In the genomic region with DNA sequence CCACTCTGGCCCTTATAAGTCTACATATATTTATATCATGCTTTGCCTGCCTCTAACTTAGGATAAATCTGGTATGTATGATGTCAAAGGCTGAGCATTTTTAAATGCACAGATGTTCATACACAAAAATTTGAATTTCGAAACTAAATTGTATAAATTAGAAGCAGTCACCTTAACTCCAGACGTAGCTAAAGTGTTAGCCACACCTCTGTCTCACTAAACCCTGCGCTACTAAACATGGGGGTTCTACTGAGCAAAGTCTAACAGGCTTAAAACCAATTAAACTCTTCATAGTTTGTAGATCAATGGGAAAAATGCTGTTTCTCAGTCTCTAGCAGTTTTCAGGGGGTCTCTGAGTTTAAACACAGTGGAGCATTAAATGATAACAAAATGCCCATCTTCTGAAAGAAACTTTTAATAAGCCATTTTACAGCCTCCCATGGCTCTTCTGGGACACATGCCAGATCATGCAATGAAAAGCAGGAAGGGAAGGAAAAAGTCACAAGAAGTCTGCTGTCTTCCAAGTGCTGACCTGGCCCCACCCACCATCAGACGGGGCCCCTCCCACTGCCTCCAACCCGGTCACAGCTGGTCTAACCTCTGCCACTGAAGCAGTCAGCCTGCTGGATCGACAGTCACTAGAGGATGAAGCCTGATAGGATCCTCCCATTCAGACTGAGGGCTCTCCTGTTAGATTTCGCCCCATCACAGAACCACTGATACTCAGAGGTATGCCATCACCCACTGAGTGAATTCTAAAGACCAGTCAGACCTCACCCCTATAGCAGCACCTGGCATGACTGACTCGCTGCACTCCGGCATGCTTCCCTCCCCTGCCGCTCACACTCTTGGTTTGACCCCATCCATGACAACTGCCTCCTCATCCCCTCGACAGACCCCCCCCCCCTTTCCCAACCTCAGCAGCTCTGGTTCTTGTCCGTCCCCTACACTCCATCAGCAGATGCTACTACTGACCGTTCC, we compare ENCODE assay signal across 9 mouse cellular contexts. TPM values are rescaled to one million over a fixed set of nuclear protein-coding genes. Genes with fewer than 3 reads are reported as not detected.
DNase-seq lines count a peak whose midpoint lies in the region; ATAC-seq lines count a peak whose summit lies in the region.
"Had no signal": no experiment of that assay in that cellular context is flagged by ENCODE, and none has a peak within 500 bp of the region (broad histone marks: within the 10 kb centered on the region; RNA-seq: fewer than 3 reads in every experiment).

No protein-coding gene starts in this region.

- peak overlapping the region; percentile 41 for H3K4me2 ChIP-seq in heart, embryonic 11.5 days

- intact Hi-C loops in gastrocnemius, postnatal 14 days (cut with DNase I; ENCODE audit: low total_unique reads) = no loop called here

- peak overlapping the region; percentile 54; the same call in 1 of the 2 replicates for H3K27ac ChIP-seq in heart, embryonic 11.5 days (ENCODE audit: low read depth, low read length)

- H3K4me3 ChIP-seq in heart, embryonic 11.5 days (ENCODE audit: low read depth, low read length) = no peak overlapping the region

- no peaks in the 10 kb centered on the region for H3K27me3 ChIP-seq in heart, embryonic 11.5 days (ENCODE audit: control insufficient read depth, insufficient read depth, low read length)

- H3K9ac ChIP-seq in heart, embryonic 11.5 days (ENCODE audit: low read depth, low read length) = no peak overlapping the region

- H3K36me3 ChIP-seq in heart, embryonic 11.5 days (ENCODE audit: control insufficient read depth, insufficient read depth, low read length) = no peaks in the 10 kb centered on the region; the same call in 1 of the 2 replicates

- ATAC-seq in heart, embryonic 11.5 days (replicated peaks; ENCODE audit: insufficient number of reproducible peaks, low FRiP score, low TSS enrichment) = peak; percentile 66; the same call in 1 of the 2 replicates
- ATAC-seq: activated CD4-positive, CD25-positive, alpha-beta regulatory T cell, adult 4 months had no signal

- WGBS in heart, embryonic 11.5 days (ENCODE audit: insufficient replicate concordance) = 72% methylated on average over 13 of the region's 13 CpGs

- DNase-seq in spleen, adult 12 weeks (ENCODE audit: low spot score) = peak; percentile 26
- DNase-seq in spleen, adult 18-20 months = no peak
- peak; percentile 59 for DNase-seq in kidney, postnatal 10 days
- DNase-seq in yolk sac, embryonic 10.5 days (ENCODE audit: low spot score) = peak; percentile 65
- DNase-seq in gastrocnemius, adult 8-10 months (ENCODE audit: low spot score in 2 of 2) = no peak
- no peak for DNase-seq in gastrocnemius, postnatal 14 days
- DNase-seq: midbrain, embryonic 14.5 days had no signal

- no peaks in the 10 kb centered on the region for H3K9me3 ChIP-seq in heart, embryonic 11.5 days (replicated peaks; ENCODE audit: control insufficient read depth, low read length)

- H3K4me1 ChIP-seq in heart, embryonic 11.5 days (ENCODE audit: control insufficient read depth, insufficient read depth, low read length) = peaks cover 25% of the 10 kb centered on the region

RNA-seq across cellular contexts. Expression of a gene that starts 23.8 kb away (rescaled TPM):
- 11.8 and 14.3 TPM in 2 replicates for polyA plus RNA-seq in heart, embryonic 11.5 days (2014; fragmentation: Nextera tagmentation; extraction: Ambion mirVana)
- total RNA-seq in gastrocnemius, adult 8-10 months (2022) = 10 to 100 TPM; 21.4 to 24.9 (median 22.1) TPM
- 10 to 100 TPM; 21.5 to 23.0 TPM for total RNA-seq in gastrocnemius, postnatal 14 days (2021)

Comparison
In these comparisons a context has a peak if more than half of its experiments do, and no peak if none do; other contexts are left out.
1. DNase-seq: peak in spleen, adult 12 weeks (single experiment), kidney, postnatal 10 days (single experiment) and yolk sac, embryonic 10.5 days (single experiment); none in spleen, adult 18-20 months (0 of 2), gastrocnemius, adult 8-10 months (0 of 2) and gastrocnemius, postnatal 14 days (single experiment).